Mouse (Mus musculus) embryonic facial prominence, embryonic 10.5 days (tissue): Measurements from ENCODE around the gene Myo10. TPM values are rescaled to one million over a fixed set of nuclear protein-coding genes. Genes with fewer than 3 reads are reported as not detected.
A peak's percentile ranks its signal among the peaks of the same experiment; 100 is the strongest.

Experiments
- DNase-seq: peaks from one replicate; pipeline ENCODE4 v3.0.0-alpha.2; 2017; ENCODE audit warnings: low spot score
- H3K27ac ChIP-seq: fragments of 300-500 bp; sonication (generic); replicated peaks from 2 replicates; pipeline ENCODE4 v1.5.1; 2016; ENCODE audit warnings: mild to moderate bottlenecking
- H3K27me3 ChIP-seq: fragments of 300-500 bp; sonication (generic); replicated peaks from 2 replicates; pipeline ENCODE4 v1.6.1; 2016; ENCODE audit warnings: low read depth, mild to moderate bottlenecking; ENCODE audit not compliant: poor library complexity, severe bottlenecking
- H3K36me3 ChIP-seq: fragments of 300-500 bp; sonication (generic); replicated peaks from 2 replicates; pipeline ENCODE4 v1.6.1; 2016; ENCODE audit warnings: mild to moderate bottlenecking, moderate library complexity
- H3K4me1 ChIP-seq: fragments of 300-500 bp; sonication (generic); 2 replicates; pipeline ENCODE4 v1.6.1; 2016
- H3K4me3 ChIP-seq: fragments of 300-500 bp; sonication (generic); 2 replicates; pipeline ENCODE4 v1.5.1; 2016; ENCODE audit warnings: mild to moderate bottlenecking, moderate library complexity
- H3K9me3 ChIP-seq: fragments of 300-500 bp; sonication (generic); 2 replicates; pipeline ENCODE4 v1.6.1; 2016; ENCODE audit warnings: mild to moderate bottlenecking
- WGBS: fragments of 180-500 bp; shearing (Covaris S2); methylation state at CpG from one replicate; pipeline ENCODE4 v1.1.7; 2016; 5-methylcytosine and 5-hydroxymethylcytosine counted together
- polyA plus RNA-seq: library from polyadenylated mRNA; unstranded; fragments of >200 nt; fragmentation: Nextera tagmentation; extraction: Ambion mirVana; gene quantifications from 2 replicates; pipeline ENCODE4 v1.2.1, GENCODE M21; 2016

Myo10 gene
- polyA plus RNA-seq, 1 experiment from 2014 or later, result 44.2 TPM

DNA sequence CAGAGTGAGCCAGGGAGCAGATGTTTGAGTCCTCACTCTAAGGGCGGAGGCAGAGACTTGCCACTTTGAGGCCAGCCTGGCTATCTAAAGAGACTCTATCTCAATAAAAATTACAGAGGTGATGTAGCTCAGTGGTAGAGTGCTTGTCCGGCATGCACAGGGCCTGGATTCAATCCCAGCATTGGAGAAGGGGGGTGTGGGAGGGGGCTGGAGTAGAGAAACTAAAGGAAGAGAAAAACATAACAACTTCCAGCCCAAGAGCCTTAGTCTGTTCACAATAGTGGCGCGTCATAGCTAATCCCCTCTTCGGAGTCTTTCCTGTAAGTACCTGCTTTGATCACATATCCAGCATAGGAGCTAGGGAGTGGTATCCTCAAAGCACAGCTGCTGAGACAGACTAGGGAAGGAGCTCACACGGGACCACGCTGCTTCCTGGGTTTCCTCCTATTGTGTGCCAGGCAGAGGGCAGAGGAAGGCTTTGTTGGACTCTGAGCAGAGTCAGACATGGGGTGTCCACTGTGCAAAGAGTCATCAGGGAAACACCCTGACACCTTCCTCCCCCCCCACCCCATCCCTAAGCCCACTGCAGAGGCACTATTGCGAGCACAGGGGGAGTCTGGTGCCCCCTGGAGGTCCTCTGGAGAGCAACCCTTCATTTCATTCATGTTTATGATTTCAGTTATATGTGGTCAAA is 169.5 kb downstream of the Myo10 start:
- H3K9me3 ChIP-seq, result no peaks in the 10 kb centered on the region
- peaks cover 98% of the 10 kb centered on the region for H3K36me3 ChIP-seq
- H3K27ac ChIP-seq, result no peak overlapping the region
- DNase-seq, result peak; percentile 21
- no peak overlapping the region for H3K4me3 ChIP-seq
- no peaks in the 10 kb centered on the region for H3K27me3 ChIP-seq
- WGBS, result 77% methylated on average over 8 of the region's 8 CpGs
- H3K4me1 ChIP-seq, result peaks cover 14% of the 10 kb centered on the region; the same call in 1 of the 2 replicates

DNA sequence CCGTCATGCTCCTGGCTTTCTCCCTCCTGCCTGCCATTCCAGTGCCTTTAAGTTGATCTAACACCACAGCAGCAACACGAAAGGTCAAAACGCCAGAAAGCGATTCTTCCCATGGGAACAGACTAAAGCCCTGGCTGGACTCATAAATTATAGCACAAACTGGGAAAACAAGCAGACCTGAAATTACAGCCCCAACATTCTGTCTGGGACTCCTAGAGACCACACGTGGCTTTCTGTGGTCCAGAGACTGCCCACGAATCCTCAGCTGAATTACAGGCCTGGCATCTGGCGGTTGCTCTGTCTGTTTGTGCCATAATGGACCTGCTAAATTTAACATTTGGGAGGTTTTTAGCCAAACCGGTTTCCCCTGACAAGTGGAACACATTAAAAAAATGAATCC is 171.8 kb downstream of the Myo10 start:
- no peaks in the 10 kb centered on the region for H3K9me3 ChIP-seq
- DNase-seq, result no peak
- H3K36me3 ChIP-seq, result peaks cover 98% of the 10 kb centered on the region
- H3K27me3 ChIP-seq, result no peaks in the 10 kb centered on the region
- H3K4me1 ChIP-seq, result peaks cover 9% of the 10 kb centered on the region; the same call in 1 of the 2 replicates
- H3K27ac ChIP-seq, result no peak overlapping the region
- H3K4me3 ChIP-seq, result no peak overlapping the region
- WGBS, result 80% methylated on average over 8 of the region's 8 CpGs

DNA sequence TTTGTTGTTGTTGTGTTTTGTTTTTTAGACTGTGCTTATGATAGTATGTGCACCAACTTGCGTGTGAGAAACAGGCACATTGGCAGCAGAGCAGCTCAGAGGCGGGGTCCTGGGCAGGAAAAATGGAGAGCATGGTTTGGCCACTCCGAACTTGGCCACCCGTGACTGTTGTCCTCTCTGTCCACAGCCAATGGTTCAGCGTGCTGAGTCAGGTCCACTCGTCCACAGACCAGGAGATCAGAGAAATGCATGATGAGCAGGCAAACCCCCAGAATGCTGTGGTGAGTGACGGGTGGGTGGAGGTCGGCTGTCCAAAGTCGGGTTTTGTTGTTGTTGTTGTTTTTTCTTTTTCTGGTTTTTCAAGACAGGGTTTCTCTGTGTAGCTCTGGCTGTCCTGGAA is 173.2 kb downstream of the Myo10 start:
- H3K27me3 ChIP-seq, result no peaks in the 10 kb centered on the region
- H3K4me3 ChIP-seq, result no peak overlapping the region
- no peak overlapping the region for H3K27ac ChIP-seq
- H3K4me1 ChIP-seq, result peaks cover 6% of the 10 kb centered on the region; the same call in 1 of the 2 replicates
- no peaks in the 10 kb centered on the region for H3K9me3 ChIP-seq
- peaks cover 98% of the 10 kb centered on the region for H3K36me3 ChIP-seq
- WGBS, result 93% methylated on average over 9 of the region's 9 CpGs
- DNase-seq, result no peak

DNA sequence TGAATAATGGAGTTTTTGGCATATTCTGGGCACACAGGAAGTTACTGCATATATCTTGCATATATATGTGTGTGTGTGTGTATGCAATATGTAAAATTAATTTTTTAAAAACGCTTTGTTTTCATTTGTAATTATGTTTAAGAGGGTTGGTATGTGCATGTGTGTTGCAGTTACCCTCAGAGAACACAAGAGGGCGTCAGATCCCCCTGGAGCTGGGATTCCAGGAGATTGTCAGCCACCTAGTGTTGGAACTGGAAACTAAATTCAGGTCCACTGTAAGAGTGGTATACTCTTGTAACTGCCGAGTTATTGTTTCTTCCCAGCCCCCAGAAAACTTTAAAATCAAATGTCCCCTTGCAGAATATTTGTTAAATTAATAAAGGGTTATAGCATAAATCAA is 174.0 kb downstream of the Myo10 start:
- 63% methylated on average over 3 of the region's 3 CpGs for WGBS
- Histone ChIP-seq H3K4me1 (peaks cover 6% of the 10 kb centered on the region; the same call in 1 of the 2 replicates), H3K36me3 (peaks cover 98% of the 10 kb centered on the region), H3K27ac (no peak overlapping the region), H3K4me3 (no peak overlapping the region), H3K27me3 (no peaks in the 10 kb centered on the region), H3K9me3 (no peaks in the 10 kb centered on the region)
- peak; percentile 39 for DNase-seq

DNA sequence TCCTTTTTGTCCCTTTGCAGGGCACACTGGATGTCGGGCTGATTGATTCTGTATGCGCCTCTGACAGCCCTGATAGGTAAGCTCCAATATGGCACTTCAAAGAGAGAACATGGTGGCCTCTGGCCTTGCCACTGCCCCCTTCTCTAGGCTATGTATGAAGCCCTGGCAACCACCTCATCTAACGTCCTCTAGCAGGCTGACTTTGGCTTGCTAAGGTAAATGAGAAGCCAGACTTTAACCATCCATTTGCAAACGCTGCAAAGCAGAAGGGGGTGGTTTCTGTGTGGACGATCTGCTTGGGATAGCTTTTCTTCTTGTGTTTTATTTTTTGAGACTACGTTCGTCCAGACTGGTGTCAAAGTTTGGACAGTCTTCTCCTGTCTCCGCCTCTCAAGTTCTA is 174.9 kb downstream of the Myo10 start:
- Histone ChIP-seq H3K4me3 (no peak overlapping the region), H3K36me3 (peaks cover 99% of the 10 kb centered on the region), H3K4me1 (peaks cover 3% of the 10 kb centered on the region; the same call in 1 of the 2 replicates), H3K9me3 (no peaks in the 10 kb centered on the region), H3K27me3 (no peaks in the 10 kb centered on the region), H3K27ac (no peak overlapping the region)
- WGBS, result 88% methylated on average over 8 of the region's 8 CpGs
- no peak for DNase-seq

DNA sequence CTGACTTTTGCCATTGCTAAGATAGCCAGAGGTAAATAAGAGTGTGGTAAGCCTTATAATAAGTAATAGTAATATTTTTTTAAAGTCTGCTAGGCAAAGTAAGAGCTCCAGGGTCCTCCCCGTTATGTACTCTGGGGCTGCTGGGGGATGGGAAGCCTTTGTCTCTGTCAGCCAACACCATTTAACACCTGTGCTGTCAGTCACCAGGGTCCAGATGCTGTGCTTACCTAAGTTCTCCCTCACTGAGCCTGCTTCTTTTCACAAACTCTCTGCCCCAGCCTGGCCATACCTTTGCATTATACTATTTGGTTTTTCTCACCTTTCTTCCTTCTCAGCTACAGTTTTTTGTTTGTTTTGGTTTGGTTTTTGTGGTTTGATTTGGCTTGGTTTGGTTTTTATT is 175.6 kb downstream of the Myo10 start:
- Histone ChIP-seq H3K36me3 (peaks cover 100% of the 10 kb centered on the region), H3K4me3 (no peak overlapping the region), H3K9me3 (no peaks in the 10 kb centered on the region), H3K4me1 (peaks cover 3% of the 10 kb centered on the region; the same call in 1 of the 2 replicates), H3K27ac (no peak overlapping the region), H3K27me3 (no peaks in the 10 kb centered on the region)
- no peak for DNase-seq
- WGBS, result 97% methylated on average over 1 of the region's 1 CpGs

DNA sequence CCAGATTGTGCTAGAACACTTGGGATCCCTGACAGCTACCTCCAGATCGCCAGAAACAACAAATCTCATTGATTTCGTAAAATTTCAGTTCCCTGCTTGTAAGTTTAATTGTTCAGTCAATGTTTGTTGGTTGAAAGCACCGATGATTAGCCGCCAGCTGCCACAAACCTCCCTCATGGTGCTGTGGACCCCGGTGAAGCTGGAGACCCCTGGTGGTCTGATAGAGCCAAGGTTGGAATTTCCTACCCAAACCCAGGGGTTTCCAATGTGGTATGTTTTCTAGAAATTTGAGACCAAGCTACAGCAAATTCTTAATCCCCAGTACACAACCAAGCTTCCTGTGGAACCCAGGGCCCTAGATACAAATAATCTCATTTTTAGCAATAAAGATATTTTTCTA is 179.4 kb downstream of the Myo10 start:
- H3K9me3 ChIP-seq, result no peaks in the 10 kb centered on the region
- no peak overlapping the region for H3K27ac ChIP-seq
- whole genome bisulfite sequencing, result 86% methylated on average over 5 of the region's 5 CpGs
- no peak overlapping the region for H3K4me3 ChIP-seq
- H3K27me3 ChIP-seq, result no peaks in the 10 kb centered on the region
- H3K4me1 ChIP-seq, result no peaks in the 10 kb centered on the region
- no peak for DNase-seq
- H3K36me3 ChIP-seq, result peaks cover 100% of the 10 kb centered on the region

DNA sequence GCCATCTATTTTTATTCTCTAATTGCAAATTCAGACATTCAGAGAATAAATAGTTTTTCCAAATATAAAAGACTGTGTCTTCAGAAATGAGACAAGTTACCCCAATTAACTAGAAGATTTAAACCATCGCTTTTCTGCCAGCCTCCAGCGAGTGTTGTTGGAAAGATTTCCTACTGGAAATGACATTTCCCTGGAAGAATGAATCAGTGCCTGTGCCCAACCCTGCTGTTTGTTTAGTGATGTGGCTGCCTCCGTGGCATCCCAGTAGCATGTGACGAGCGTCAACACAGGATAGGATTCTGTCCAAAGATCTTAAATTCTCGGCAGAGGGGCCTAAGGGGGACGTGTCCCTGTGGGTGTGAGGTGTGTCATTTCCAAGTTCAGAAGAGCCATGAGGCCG is 179.9 kb downstream of the Myo10 start:
- Histone ChIP-seq H3K36me3 (peaks cover 100% of the 10 kb centered on the region), H3K27me3 (no peaks in the 10 kb centered on the region), H3K4me3 (no peak overlapping the region), H3K4me1 (no peaks in the 10 kb centered on the region), H3K27ac (no peak overlapping the region), H3K9me3 (no peaks in the 10 kb centered on the region)
- no peak for DNase-seq
- 93% methylated on average over 8 of the region's 8 CpGs for WGBS

DNA sequence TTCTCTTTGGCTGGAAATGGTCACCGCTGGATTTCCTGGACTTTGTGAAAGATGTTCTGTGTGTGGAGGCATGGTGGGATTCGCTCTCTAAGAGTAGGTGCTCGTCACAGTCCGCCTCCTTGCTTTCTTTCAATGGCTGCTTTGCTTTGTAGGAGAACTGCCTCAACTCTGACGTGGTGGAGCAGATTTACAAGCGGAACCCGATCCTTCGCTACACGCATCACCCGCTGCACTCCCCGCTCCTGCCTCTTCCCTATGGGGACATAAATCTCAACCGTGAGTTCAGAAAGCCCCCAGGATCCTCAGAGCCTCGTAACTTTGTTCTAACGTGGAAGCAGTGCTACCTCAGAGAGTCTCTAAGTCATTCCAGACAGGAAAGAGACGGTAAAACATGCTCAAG is 180.8 kb downstream of the Myo10 start:
- no peak for DNase-seq
- WGBS, result 91% methylated on average over 15 of the region's 15 CpGs

DNA sequence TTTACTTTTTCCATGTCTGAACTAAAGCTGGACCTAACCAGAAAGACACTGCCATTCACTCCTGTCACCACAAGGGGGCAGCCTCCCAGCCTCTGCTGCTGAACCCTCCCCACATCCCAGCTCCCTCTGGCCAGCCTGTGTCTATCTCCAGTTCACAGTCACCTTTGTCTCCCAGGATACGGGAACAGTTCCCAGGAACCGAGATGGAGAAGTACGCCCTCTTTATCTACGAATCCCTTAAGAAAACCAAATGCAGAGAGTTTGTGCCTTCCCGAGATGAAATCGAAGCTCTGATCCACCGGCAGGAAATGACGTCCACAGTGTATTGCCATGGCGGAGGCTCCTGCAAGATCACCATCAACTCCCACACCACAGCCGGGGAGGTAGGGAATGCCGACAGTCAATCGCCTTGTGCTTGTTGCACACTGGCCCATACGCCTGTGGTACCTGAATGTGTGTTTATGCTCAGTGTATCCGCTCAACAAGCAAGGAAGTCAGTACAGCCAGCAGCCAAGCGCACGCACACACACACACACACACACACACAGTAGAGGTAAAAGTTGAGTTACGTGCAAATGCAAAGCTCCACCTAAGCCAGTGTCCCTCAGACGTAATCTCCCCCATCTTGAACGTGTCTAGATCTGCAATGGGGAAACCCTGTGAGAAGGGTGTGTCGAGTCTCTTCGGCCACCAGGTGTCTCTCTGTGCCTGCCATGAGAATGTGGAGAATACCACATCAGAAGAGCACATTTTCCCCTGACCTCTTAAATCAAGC is 183.2 kb downstream of the Myo10 start:
- peak; percentile 75 for DNase-seq
- peaks cover 100% of the 10 kb centered on the region for H3K36me3 ChIP-seq
- no peak overlapping the region for H3K27ac ChIP-seq
- WGBS, result 89% methylated on average over 21 of the region's 21 CpGs
- H3K4me3 ChIP-seq, result no peak overlapping the region
- H3K4me1 ChIP-seq, result no peaks in the 10 kb centered on the region
- no peaks in the 10 kb centered on the region for H3K9me3 ChIP-seq
- H3K27me3 ChIP-seq, result no peaks in the 10 kb centered on the region

More for the DNA sequence above, 180.8 kb downstream of the Myo10 start:
- Histone ChIP-seq H3K4me3 (no peak overlapping the region), H3K27ac (no peak overlapping the region), H3K9me3 (no peaks in the 10 kb centered on the region), H3K36me3 (peaks cover 100% of the 10 kb centered on the region), H3K4me1 (no peaks in the 10 kb centered on the region), H3K27me3 (no peaks in the 10 kb centered on the region)

DNA sequence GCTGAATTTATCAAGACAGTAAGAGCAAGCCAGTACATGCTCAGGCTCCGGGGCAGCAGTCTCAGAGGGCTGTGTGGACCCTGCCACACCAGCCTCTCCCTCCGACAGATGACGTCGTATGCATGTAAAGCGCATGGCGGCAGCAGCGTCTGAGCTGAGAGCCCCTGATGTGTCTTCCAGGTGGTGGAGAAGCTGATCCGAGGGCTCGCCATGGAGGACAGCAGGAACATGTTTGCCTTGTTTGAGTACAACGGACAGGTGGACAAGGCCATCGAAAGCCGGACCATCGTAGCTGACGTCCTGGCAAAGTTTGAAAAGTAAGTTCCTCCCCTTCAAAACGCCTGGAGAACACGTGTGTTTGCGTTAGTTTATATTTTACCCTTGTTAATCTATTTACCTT is 184.0 kb downstream of the Myo10 start:
- no peaks in the 10 kb centered on the region for H3K27me3 ChIP-seq
- 92% methylated on average over 17 of the region's 17 CpGs for WGBS

DNA sequence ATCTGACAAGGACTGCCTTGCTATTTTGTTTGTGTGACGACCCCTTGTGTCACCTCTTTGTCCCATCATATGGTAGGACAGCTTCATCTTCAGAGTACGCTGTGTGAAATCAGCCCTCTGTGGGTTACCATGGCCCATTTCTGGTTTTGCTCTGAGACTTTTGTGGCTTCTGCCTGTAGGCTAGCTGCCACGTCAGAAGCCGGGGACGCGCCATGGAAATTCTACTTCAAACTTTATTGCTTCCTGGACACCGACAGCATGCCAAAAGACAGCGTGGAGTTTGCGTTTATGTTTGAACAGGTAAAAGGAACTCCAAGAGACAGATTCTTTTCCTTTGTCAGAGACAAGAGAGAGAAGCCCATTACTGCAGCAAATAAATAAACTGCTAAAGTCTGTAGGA is 184.6 kb downstream of the Myo10 start:
- no peak overlapping the region for H3K4me3 ChIP-seq
- 96% methylated on average over 9 of the region's 9 CpGs for WGBS
- no peak for DNase-seq
- no peaks in the 10 kb centered on the region for H3K27me3 ChIP-seq
- H3K4me1 ChIP-seq, result no peaks in the 10 kb centered on the region
- peaks cover 100% of the 10 kb centered on the region for H3K36me3 ChIP-seq
- H3K27ac ChIP-seq, result no peak overlapping the region
- no peaks in the 10 kb centered on the region for H3K9me3 ChIP-seq

More for the DNA sequence above, 184.0 kb downstream of the Myo10 start:
- Histone ChIP-seq H3K4me3 (no peak overlapping the region), H3K27ac (no peak overlapping the region), H3K36me3 (peaks cover 100% of the 10 kb centered on the region), H3K9me3 (no peaks in the 10 kb centered on the region), H3K4me1 (no peaks in the 10 kb centered on the region)
- no peak for DNase-seq
